Mouse (Mus musculus) ES-Bruce4 (cell line): ENCODE data around the gene Git1. TPM values are rescaled to one million over a fixed set of nuclear protein-coding genes. Genes with fewer than 3 reads are reported as not detected.

Experiments
- H3K27ac ChIP-seq: 2 replicates; pipeline ENCODE4 v1.5.1; 2012; ENCODE audit warnings: low read length, inconsistent platforms; ENCODE audit not compliant: insufficient read depth
- H3K27me3 ChIP-seq: 2 replicates; pipeline ENCODE4 v1.6.1; 2012; ENCODE audit warnings: mild to moderate bottlenecking, low read length, inconsistent platforms; ENCODE audit not compliant: control insufficient read depth, poor library complexity, insufficient read depth, severe bottlenecking
- H3K36me3 ChIP-seq: 2 replicates; pipeline ENCODE4 v1.6.1; 2012; ENCODE audit warnings: inconsistent platforms, mild to moderate bottlenecking, low read length, moderate library complexity; ENCODE audit not compliant: control insufficient read depth, poor library complexity, insufficient read depth, severe bottlenecking
- H3K4me1 ChIP-seq: one replicate; pipeline ENCODE4 v1.8.1; 2011; ENCODE audit warnings: low read length; ENCODE audit not compliant: control insufficient read depth, insufficient read depth
- H3K4me3 ChIP-seq: 2 replicates; pipeline ENCODE4 v1.5.1; 2011; ENCODE audit warnings: low read depth, mild to moderate bottlenecking, low read length
- H3K9ac ChIP-seq: 2 replicates; pipeline ENCODE4 v1.6.1; 2012; ENCODE audit warnings: low read depth, mild to moderate bottlenecking, inconsistent platforms; ENCODE audit not compliant: poor library complexity, severe bottlenecking
- H3K9me3 ChIP-seq: replicated peaks from 2 replicates; pipeline ENCODE4 v1.6.1; 2012; ENCODE audit warnings: mild to moderate bottlenecking, low read length, inconsistent platforms; ENCODE audit not compliant: control insufficient read depth, poor library complexity, insufficient read depth, severe bottlenecking
- CTCF ChIP-seq: IDR thresholded peaks from one replicate; pipeline ENCODE4 v1.8.1; 2011; ENCODE audit warnings: low read depth, low read length
- EP300 ChIP-seq: IDR thresholded peaks from 2 replicates; pipeline ENCODE4 v1.6.1; 2011; ENCODE audit warnings: low read depth, low read length; ENCODE audit not compliant: insufficient read depth
- POLR2A ChIP-seq: IDR thresholded peaks from one replicate; pipeline ENCODE4 v1.8.1; 2011; ENCODE audit warnings: low read length; ENCODE audit not compliant: insufficient read depth
- polyA plus RNA-seq: library from polyadenylated mRNA; stranded (reverse); fragments of >200 nt; gene quantifications from 2 replicates; pipeline ENCODE4 v1.2.4, GENCODE M21; 2011; ENCODE audit warnings: low read depth; ENCODE audit not compliant: missing spikeins, insufficient read depth, insufficient read length

Git1 gene
- polyA plus RNA-seq, 1 experiment = 56.5 TPM

- Histone ChIP-seq H3K27ac (no peak overlapping the region), H3K36me3 (no peaks in the 10 kb centered on the region), H3K4me1 (peaks cover 8% of the 10 kb centered on the region), H3K9me3 (no peaks in the 10 kb centered on the region), H3K4me3 (peak overlapping the region; percentile 48), H3K9ac (peak overlapping the region; percentile 94), H3K27me3 (peaks cover 5% of the 10 kb centered on the region)
- TF ChIP-seq EP300 (no peak), CTCF (no peak), POLR2A (no peak)
Measured at GRCm38 (mm10) chr11:77491502-77492291, 1.7 kb upstream of the Git1 start.

- no peaks in the 10 kb centered on the region for H3K9me3 ChIP-seq
- peaks cover 10% of the 10 kb centered on the region for H3K4me1 ChIP-seq
- no peak for TF ChIP-seq CTCF
- no peak for TF ChIP-seq EP300
- no peak for TF ChIP-seq POLR2A
- H3K4me3 ChIP-seq = peak overlapping the region; percentile 94
- H3K9ac ChIP-seq = peak overlapping the region; percentile 94
- peak overlapping the region; percentile 37 for H3K27ac ChIP-seq
- H3K36me3 ChIP-seq = no peaks in the 10 kb centered on the region
- peaks cover 5% of the 10 kb centered on the region for H3K27me3 ChIP-seq
Measured at GRCm38 (mm10) chr11:77492311-77492871, 971 bp upstream of the Git1 start.

- H3K27ac ChIP-seq = peak overlapping the region; percentile 37
- H3K27me3 ChIP-seq = peaks cover 5% of the 10 kb centered on the region
- H3K36me3 ChIP-seq = no peaks in the 10 kb centered on the region
- no peaks in the 10 kb centered on the region for H3K9me3 ChIP-seq
- H3K9ac ChIP-seq = peak overlapping the region; percentile 94
- peaks cover 10% of the 10 kb centered on the region for H3K4me1 ChIP-seq
- TF ChIP-seq CTCF = no peak
- TF ChIP-seq EP300 = no peak
- TF ChIP-seq POLR2A = peak; percentile 15
- H3K4me3 ChIP-seq = peak overlapping the region; percentile 94
Measured at GRCm38 (mm10) chr11:77492911-77493332, 440 bp upstream of the Git1 start.

GRCm38 (mm10) chr11:77494344-77494676, 948 bp downstream of the Git1 start:
- Histone ChIP-seq H3K9ac (peak overlapping the region; percentile 94), H3K9me3 (no peaks in the 10 kb centered on the region), H3K4me3 (peak overlapping the region; percentile 83), H3K27me3 (peaks cover 4% of the 10 kb centered on the region), H3K36me3 (no peaks in the 10 kb centered on the region), H3K4me1 (peaks cover 15% of the 10 kb centered on the region), H3K27ac (peak overlapping the region; percentile 63; the same call in 1 of the 2 replicates)
- TF ChIP-seq EP300 = no peak
- no peak for TF ChIP-seq CTCF
- TF ChIP-seq POLR2A = no peak

- TF ChIP-seq EP300 (no peak), CTCF (no peak), POLR2A (no peak)
- Histone ChIP-seq H3K9me3 (no peaks in the 10 kb centered on the region), H3K9ac (peak overlapping the region; percentile 94), H3K36me3 (no peaks in the 10 kb centered on the region; the same call in 1 of the 2 replicates), H3K27me3 (peaks cover under 1% of the 10 kb centered on the region), H3K27ac (no peak overlapping the region), H3K4me3 (peak overlapping the region; percentile 83), H3K4me1 (peaks cover 15% of the 10 kb centered on the region)
Measured at GRCm38 (mm10) chr11:77494782-77495181, 1.4 kb downstream of the Git1 start.

- no peak for TF ChIP-seq EP300
- TF ChIP-seq CTCF = no peak
- no peak for TF ChIP-seq POLR2A
- Histone ChIP-seq H3K4me3 (no peak overlapping the region), H3K9ac (no peak overlapping the region), H3K9me3 (no peaks in the 10 kb centered on the region), H3K27ac (no peak overlapping the region; the same call in 1 of the 2 replicates), H3K36me3 (no peaks in the 10 kb centered on the region; the same call in 1 of the 2 replicates), H3K27me3 (no peaks in the 10 kb centered on the region), H3K4me1 (peaks cover 17% of the 10 kb centered on the region)
Measured at GRCm38 (mm10) chr11:77495507-77495906, 2.1 kb downstream of the Git1 start.
